Mouse (Mus musculus) stomach, embryonic 16.5 days (tissue): ENCODE measurements around the gene Alg5. TPM values are rescaled to one million over a fixed set of nuclear protein-coding genes. Genes with fewer than 3 reads are reported as not detected.

Experiments
- ATAC-seq: fragments of 200-750 bp; cut with Nextera tagmentation; 2 replicates; pipeline ENCODE4 v1.8.0; 2017; ENCODE audit warnings: moderate number of reproducible peaks, moderate TSS enrichment; ENCODE audit not compliant: insufficient read depth, low FRiP score
- H3K27ac ChIP-seq: fragments of 300-500 bp; sonication (generic); 2 replicates; pipeline ENCODE4 v1.5.1; 2014; ENCODE audit warnings: low read length
- H3K27me3 ChIP-seq: fragments of 300-500 bp; sonication (generic); 2 replicates; pipeline ENCODE4 v1.6.1; 2014; ENCODE audit warnings: low read length, control low read depth, mixed read lengths; ENCODE audit not compliant: control insufficient read depth, insufficient read depth
- H3K36me3 ChIP-seq: fragments of 300-500 bp; sonication (generic); 2 replicates; pipeline ENCODE4 v1.6.1; 2014; ENCODE audit warnings: low read length; ENCODE audit not compliant: control insufficient read depth, insufficient read depth
- H3K4me1 ChIP-seq: fragments of 300-500 bp; sonication (generic); 2 replicates; pipeline ENCODE4 v1.6.1; 2014; ENCODE audit warnings: low read length, control low read depth, mixed read lengths; ENCODE audit not compliant: control insufficient read depth, insufficient read depth
- H3K4me2 ChIP-seq: fragments of 300-500 bp; sonication (generic); 2 replicates; pipeline ENCODE4 v1.6.1; 2014; ENCODE audit warnings: low read depth, low read length, mixed read lengths
- H3K4me3 ChIP-seq: fragments of 300-500 bp; sonication (generic); replicated peaks from 2 replicates; pipeline ENCODE4 v1.5.1; 2014; ENCODE audit warnings: mild to moderate bottlenecking, low read length
- H3K9ac ChIP-seq: fragments of 300-500 bp; sonication (generic); 2 replicates; pipeline ENCODE4 v1.6.1; 2014; ENCODE audit warnings: low read length
- H3K9me3 ChIP-seq: fragments of 300-500 bp; sonication (generic); replicated peaks from 2 replicates; pipeline ENCODE4 v1.6.1; 2016; ENCODE audit warnings: low read length, control low read depth; ENCODE audit not compliant: control insufficient read depth
- WGBS: fragments of 180-500 bp; shearing (Covaris S2); extraction: QIAGEN DNeasy Blood & Tissue Kit; methylation state at CpG from one replicate; pipeline ENCODE4 v1.1.7; 2014; 5-methylcytosine and 5-hydroxymethylcytosine counted together
- polyA plus RNA-seq: library from polyadenylated mRNA; unstranded; fragments of >200 nt; fragmentation: Nextera tagmentation; extraction: Ambion mirVana; gene quantifications from 2 replicates; pipeline ENCODE4 v1.2.1, GENCODE M21; 2015

Gene Alg5
- polyA plus RNA-seq, 1 experiment from 2014 or later, result 63.6 TPM

GRCm38 (mm10) chr3:54732371-54732770 is 3.0 kb upstream of the Alg5 start:
- 86% methylated on average over 4 of the region's 4 CpGs for WGBS
- ATAC-seq, result no peak
- Histone ChIP-seq H3K27ac (no peak overlapping the region), H3K9ac (no peak overlapping the region), H3K9me3 (no peaks in the 10 kb centered on the region), H3K4me3 (no peak overlapping the region), H3K4me1 (peaks cover 19% of the 10 kb centered on the region; the same call in 1 of the 2 replicates), H3K4me2 (no peak overlapping the region), H3K36me3 (peaks cover 27% of the 10 kb centered on the region), H3K27me3 (no peaks in the 10 kb centered on the region)

GRCm38 (mm10) chr3:54734411-54735246 is 710 bp upstream of the Alg5 start:
- Histone ChIP-seq H3K27me3 (no peaks in the 10 kb centered on the region), H3K27ac (peak overlapping the region; percentile 100), H3K9ac (peak overlapping the region; percentile 97), H3K4me1 (peaks cover 19% of the 10 kb centered on the region; the same call in 1 of the 2 replicates), H3K4me3 (peak overlapping the region; percentile 90), H3K36me3 (peaks cover 13% of the 10 kb centered on the region), H3K9me3 (no peaks in the 10 kb centered on the region), H3K4me2 (peak overlapping the region; percentile 84)
- under 1% methylated on average over 83 of the region's 84 CpGs for WGBS
- ATAC-seq, result peak; percentile 95

GRCm38 (mm10) chr3:54736101-54736927 is 975 bp downstream of the Alg5 start:
- H3K27me3 ChIP-seq, result no peaks in the 10 kb centered on the region
- no peaks in the 10 kb centered on the region for H3K9me3 ChIP-seq
- H3K9ac ChIP-seq, result peak overlapping the region; percentile 97
- WGBS, result 49% methylated on average over 18 of the region's 18 CpGs
- no peak for ATAC-seq
- peak overlapping the region; percentile 100 for H3K27ac ChIP-seq
- peaks cover 19% of the 10 kb centered on the region; the same call in 1 of the 2 replicates for H3K4me1 ChIP-seq
- H3K36me3 ChIP-seq, result peaks cover 3% of the 10 kb centered on the region
- peak overlapping the region; percentile 84 for H3K4me2 ChIP-seq
- H3K4me3 ChIP-seq, result peak overlapping the region; percentile 90

GRCm38 (mm10) chr3:54737317-54737716 is 2.0 kb downstream of the Alg5 start:
- no peaks in the 10 kb centered on the region for H3K9me3 ChIP-seq
- no peak for ATAC-seq
- no peak overlapping the region for H3K4me3 ChIP-seq
- WGBS, result 90% methylated on average over 8 of the region's 8 CpGs
- H3K27me3 ChIP-seq, result no peaks in the 10 kb centered on the region
- peaks cover 14% of the 10 kb centered on the region; the same call in 1 of the 2 replicates for H3K4me1 ChIP-seq
- no peak overlapping the region for H3K4me2 ChIP-seq
- H3K9ac ChIP-seq, result no peak overlapping the region
- peaks cover 12% of the 10 kb centered on the region for H3K36me3 ChIP-seq
- no peak overlapping the region for H3K27ac ChIP-seq

GRCm38 (mm10) chr3:54741965-54742364 is 6.6 kb downstream of the Alg5 start:
- Histone ChIP-seq H3K4me2 (no peak overlapping the region), H3K4me3 (no peak overlapping the region), H3K27me3 (no peaks in the 10 kb centered on the region), H3K36me3 (peaks cover 43% of the 10 kb centered on the region), H3K27ac (no peak overlapping the region), H3K9me3 (no peaks in the 10 kb centered on the region), H3K9ac (no peak overlapping the region), H3K4me1 (no peaks in the 10 kb centered on the region)
- no peak for ATAC-seq
- WGBS, result 93% methylated on average over 11 of the region's 11 CpGs

GRCm38 (mm10) chr3:54745799-54746198 is 10.5 kb downstream of the Alg5 start:
- no peaks in the 10 kb centered on the region for H3K9me3 ChIP-seq
- no peaks in the 10 kb centered on the region for H3K4me1 ChIP-seq
- H3K27me3 ChIP-seq, result no peaks in the 10 kb centered on the region
- no peak overlapping the region for H3K4me3 ChIP-seq
- no peak for ATAC-seq
- WGBS, result 65% methylated on average over 5 of the region's 5 CpGs
- H3K27ac ChIP-seq, result no peak overlapping the region
- H3K4me2 ChIP-seq, result no peak overlapping the region
- no peak overlapping the region for H3K9ac ChIP-seq
- peaks cover 78% of the 10 kb centered on the region for H3K36me3 ChIP-seq

- H3K4me1 ChIP-seq, result peaks cover 17% of the 10 kb centered on the region
- H3K36me3 ChIP-seq, result peaks cover 24% of the 10 kb centered on the region
- no peak overlapping the region for H3K9ac ChIP-seq
- no peaks in the 10 kb centered on the region for H3K9me3 ChIP-seq
- no peak for ATAC-seq
- no peak overlapping the region for H3K4me2 ChIP-seq
- no peak overlapping the region for H3K4me3 ChIP-seq
- H3K27me3 ChIP-seq, result no peaks in the 10 kb centered on the region
- H3K27ac ChIP-seq, result no peak overlapping the region
- WGBS, result 67% methylated on average over 4 of the region's 4 CpGs
Observed at GRCm38 (mm10) chr3:54753411-54753810, 18.1 kb downstream of the Alg5 start.

- Histone ChIP-seq H3K27ac (peak within 1 kb of the TSS; percentile 72), H3K4me1 (peaks cover 17% of the 10 kb centered on the region), H3K36me3 (peaks cover 5% of the 10 kb centered on the region), H3K4me2 (peak within 1 kb of the TSS; percentile 98), H3K4me3 (peak within 1 kb of the TSS; percentile 76), H3K9me3 (no peaks in the 10 kb centered on the region), H3K9ac (peak within 1 kb of the TSS; percentile 84), H3K27me3 (no peaks in the 10 kb centered on the region)
- WGBS, result 1% methylated on average over 62 of the region's 66 CpGs
- ATAC-seq, result peak; percentile 89
Observed at GRCm38 (mm10) chr3:54755145-54756041, 20.1 kb downstream of the Alg5 start, which contains the start of gene Smad9. Smad9 (plus strand) TSS chr3:54755582.
